Mouse (Mus musculus): ENCODE measurements around the gene Gm13277. TPM values are rescaled to one million over a fixed set of nuclear protein-coding genes. Genes with fewer than 3 reads are reported as not detected.

Gene Gm13277
- polyA plus RNA-seq, 1 experiment from 2014 or later, result not detected

Other genes starting within 250 kb of the Gm13277 start
- not detected in 2 replicates for gene Ifna15, start 230.4 kb upstream of the Gm13277 start, polyA plus RNA-seq (2015; fragmentation: Nextera tagmentation; extraction: Ambion mirVana)
- not detected in 2 replicates for gene Ifna14, start 216.8 kb upstream of the Gm13277 start, polyA plus RNA-seq (2015; fragmentation: Nextera tagmentation; extraction: Ambion mirVana)
- gene Ifna9, start 196.2 kb upstream of the Gm13277 start, polyA plus RNA-seq (2015; fragmentation: Nextera tagmentation; extraction: Ambion mirVana), result not detected in 2 replicates
- not detected in 2 replicates for gene Ifna12, start 185.3 kb upstream of the Gm13277 start, polyA plus RNA-seq (2015; fragmentation: Nextera tagmentation; extraction: Ambion mirVana)
- not detected in 2 replicates for gene C87499, start 154.2 kb upstream of the Gm13277 start, polyA plus RNA-seq (2015; fragmentation: Nextera tagmentation; extraction: Ambion mirVana)
- gene Ifna13, start 144.2 kb upstream of the Gm13277 start, polyA plus RNA-seq (2015; fragmentation: Nextera tagmentation; extraction: Ambion mirVana), result not detected in 2 replicates
- gene Ifna16, start 111.7 kb upstream of the Gm13277 start, polyA plus RNA-seq (2015; fragmentation: Nextera tagmentation; extraction: Ambion mirVana), result not detected in 2 replicates
- not detected in 2 replicates for gene Ifna2, start 104.7 kb upstream of the Gm13277 start, polyA plus RNA-seq (2015; fragmentation: Nextera tagmentation; extraction: Ambion mirVana)
- not detected in 2 replicates for gene Ifnab, start 97.3 kb upstream of the Gm13277 start, polyA plus RNA-seq (2015; fragmentation: Nextera tagmentation; extraction: Ambion mirVana)
- gene Gm26566, start 66.8 kb upstream of the Gm13277 start, polyA plus RNA-seq (2015; fragmentation: Nextera tagmentation; extraction: Ambion mirVana), result 0.62 and 1.4 TPM in 2 replicates
- gene Klhl9, start 66.2 kb upstream of the Gm13277 start, polyA plus RNA-seq (2015; fragmentation: Nextera tagmentation; extraction: Ambion mirVana), result 63.4 and 69.9 TPM in 2 replicates
- gene Gm13271, start 33.8 kb upstream of the Gm13277 start, polyA plus RNA-seq (2015; fragmentation: Nextera tagmentation; extraction: Ambion mirVana), result not detected in 2 replicates
- 0.21 TPM in 1 of 2 replicates, not detected in the other for gene Gm13283, start 28.5 kb upstream of the Gm13277 start, polyA plus RNA-seq (2015; fragmentation: Nextera tagmentation; extraction: Ambion mirVana)
- gene Gm13290, start 14.8 kb upstream of the Gm13277 start, polyA plus RNA-seq (2015; fragmentation: Nextera tagmentation; extraction: Ambion mirVana), result 0.44 and 0.83 TPM in 2 replicates
- not detected in 2 replicates for gene Gm13289, start 11.7 kb upstream of the Gm13277 start, polyA plus RNA-seq (2015; fragmentation: Nextera tagmentation; extraction: Ambion mirVana)
- gene Gm13272, start 8.8 kb upstream of the Gm13277 start, polyA plus RNA-seq (2015; fragmentation: Nextera tagmentation; extraction: Ambion mirVana), result 0.28 TPM in 1 of 2 replicates, not detected in the other
- 0.11 TPM in 1 of 2 replicates, not detected in the other for gene Ifnz, start 6.5 kb upstream of the Gm13277 start, polyA plus RNA-seq (2015; fragmentation: Nextera tagmentation; extraction: Ambion mirVana)
- not detected in 2 replicates for gene Gm13276, start 2.9 kb upstream of the Gm13277 start, polyA plus RNA-seq (2015; fragmentation: Nextera tagmentation; extraction: Ambion mirVana)
- gene Gm13278, start 2.9 kb downstream of the Gm13277 start, polyA plus RNA-seq (2015; fragmentation: Nextera tagmentation; extraction: Ambion mirVana), result not detected in 2 replicates
- gene Gm13275, start 5.9 kb downstream of the Gm13277 start, polyA plus RNA-seq (2015; fragmentation: Nextera tagmentation; extraction: Ambion mirVana), result not detected in 2 replicates
- not detected in 2 replicates for gene Gm13279, start 8.8 kb downstream of the Gm13277 start, polyA plus RNA-seq (2015; fragmentation: Nextera tagmentation; extraction: Ambion mirVana)
- gene Gm13285, start 11.0 kb downstream of the Gm13277 start, polyA plus RNA-seq (2015; fragmentation: Nextera tagmentation; extraction: Ambion mirVana), result 0.47 and 0.53 TPM in 2 replicates
- not detected in 2 replicates for gene Gm13287, start 14.6 kb downstream of the Gm13277 start, polyA plus RNA-seq (2015; fragmentation: Nextera tagmentation; extraction: Ambion mirVana)
- gene Gm13288, start 16.9 kb downstream of the Gm13277 start, polyA plus RNA-seq (2015; fragmentation: Nextera tagmentation; extraction: Ambion mirVana), result not detected in 2 replicates
- not detected in 2 replicates for gene Ifna7, start 27.6 kb downstream of the Gm13277 start, polyA plus RNA-seq (2015; fragmentation: Nextera tagmentation; extraction: Ambion mirVana)
- not detected in 2 replicates for gene Ifna11, start 31.3 kb downstream of the Gm13277 start, polyA plus RNA-seq (2015; fragmentation: Nextera tagmentation; extraction: Ambion mirVana)
- gene Ifna6, start 38.8 kb downstream of the Gm13277 start, polyA plus RNA-seq (2015; fragmentation: Nextera tagmentation; extraction: Ambion mirVana), result not detected in 2 replicates
- not detected in 2 replicates for gene Ifna5, start 46.9 kb downstream of the Gm13277 start, polyA plus RNA-seq (2015; fragmentation: Nextera tagmentation; extraction: Ambion mirVana)
- gene Ifna4, start 53.2 kb downstream of the Gm13277 start, polyA plus RNA-seq (2015; fragmentation: Nextera tagmentation; extraction: Ambion mirVana), result not detected in 2 replicates
- not detected in 2 replicates for gene Ifna1, start 61.5 kb downstream of the Gm13277 start, polyA plus RNA-seq (2015; fragmentation: Nextera tagmentation; extraction: Ambion mirVana)
- not detected in 2 replicates for gene Ifne, start 91.6 kb downstream of the Gm13277 start, polyA plus RNA-seq (2015; fragmentation: Nextera tagmentation; extraction: Ambion mirVana)